Mouse (Mus musculus) right cerebral cortex, adult 18-20 months (tissue): ENCODE data around the gene Stk32c.

Experiments used
- DNase-seq: peaks from one replicate; pipeline ENCODE4 v3.0.0; 2022; ENCODE audit warnings: mixed read lengths

Gene Stk32c

GRCm38 (mm10) chr7:139212754-139213745 lies at the start of gene Stk32c, which contains the start of gene Lrrc27:
Gene Stk32c, minus strand, starts transcription at chr7:139213307.
Gene Lrrc27, plus strand, starts transcription at chr7:139212988.
- DNase-seq: peak; percentile 99

DNA sequence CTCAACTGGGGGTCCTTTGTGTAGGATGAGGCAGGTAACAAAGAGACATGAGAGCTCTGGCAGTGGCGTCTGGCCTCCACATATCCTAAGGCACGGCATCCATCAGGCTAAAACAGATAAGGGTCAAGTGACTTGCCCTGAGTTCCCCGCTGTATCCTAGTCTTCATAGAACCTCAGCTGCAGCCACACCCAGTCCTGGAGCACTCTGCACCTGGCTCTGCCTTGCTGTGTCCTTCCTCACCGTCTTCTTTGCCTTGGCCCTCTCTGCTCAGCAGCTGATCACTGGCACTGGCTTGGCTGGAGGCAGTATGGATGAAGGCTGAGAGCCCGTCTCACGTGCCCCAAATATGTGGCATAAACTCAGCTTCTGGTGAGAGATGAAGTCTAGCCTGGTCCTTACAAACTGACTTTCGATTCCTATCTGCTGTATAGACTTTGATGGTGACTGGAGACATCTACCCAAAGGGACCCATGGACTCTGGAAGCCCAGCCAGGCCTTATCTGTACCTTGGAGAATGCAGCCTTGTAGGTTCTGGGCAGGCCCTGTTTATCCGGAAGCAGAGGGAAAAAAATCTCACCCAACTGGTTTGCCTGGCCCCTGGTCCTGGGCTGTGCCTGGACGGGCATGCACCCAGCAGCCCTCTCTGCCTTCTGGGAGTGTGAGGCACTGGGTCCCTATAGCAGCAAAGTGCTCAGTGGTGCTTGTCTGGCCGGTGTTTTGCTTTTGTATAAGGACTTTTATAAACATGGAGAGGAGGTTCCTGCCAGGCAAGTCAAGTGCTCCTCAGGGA lies 44.8 kb upstream of the Stk32c start:
- DNase-seq: no peak

DNA sequence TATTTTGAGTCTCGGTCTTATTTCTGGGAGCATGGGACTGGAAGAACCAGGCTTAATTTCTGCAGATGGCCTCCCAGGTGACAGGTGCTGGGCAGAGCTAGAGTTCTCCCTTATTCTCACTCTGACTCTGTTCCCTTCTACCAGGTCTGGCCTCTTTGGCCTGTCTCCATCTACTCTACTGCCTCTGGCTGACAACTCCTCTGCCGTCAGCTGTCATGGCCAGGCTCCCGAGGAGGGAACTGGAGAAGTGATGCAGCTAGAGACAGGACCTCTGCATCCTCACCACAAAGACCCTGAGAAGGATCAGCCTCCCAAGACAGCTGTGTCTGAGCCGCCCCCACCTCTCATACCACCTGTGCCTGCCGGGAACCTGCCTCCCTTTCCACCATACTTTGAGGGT lies 41.5 kb upstream of the Stk32c start:
- DNase-seq: no peak

GRCm38 (mm10) chr7:139253462-139253861 lies 40.4 kb upstream of the Stk32c start:
- no peak for DNase-seq

GRCm38 (mm10) chr7:139252986-139253385 lies 39.9 kb upstream of the Stk32c start:
- no peak for DNase-seq

DNA sequence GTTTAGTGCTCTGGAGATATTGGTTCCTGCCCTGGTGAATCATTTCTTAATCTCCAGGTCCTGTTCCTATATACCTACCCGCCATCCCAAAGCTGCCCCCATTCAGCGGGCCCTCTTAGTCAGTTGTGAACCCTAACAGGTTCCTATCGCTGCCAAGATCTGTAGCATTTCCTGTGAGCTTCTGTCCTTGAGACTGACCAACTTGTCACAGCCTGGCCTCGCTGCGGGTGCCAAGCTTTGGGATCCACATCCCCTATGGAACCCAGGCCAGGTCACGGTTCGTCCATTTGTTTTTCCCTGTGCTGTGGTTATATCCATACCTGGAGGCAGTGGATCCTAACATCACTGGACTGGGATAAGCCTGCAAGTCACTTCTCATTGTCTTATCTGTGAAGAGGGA lies 39.5 kb upstream of the Stk32c start:
- no peak for DNase-seq

DNA sequence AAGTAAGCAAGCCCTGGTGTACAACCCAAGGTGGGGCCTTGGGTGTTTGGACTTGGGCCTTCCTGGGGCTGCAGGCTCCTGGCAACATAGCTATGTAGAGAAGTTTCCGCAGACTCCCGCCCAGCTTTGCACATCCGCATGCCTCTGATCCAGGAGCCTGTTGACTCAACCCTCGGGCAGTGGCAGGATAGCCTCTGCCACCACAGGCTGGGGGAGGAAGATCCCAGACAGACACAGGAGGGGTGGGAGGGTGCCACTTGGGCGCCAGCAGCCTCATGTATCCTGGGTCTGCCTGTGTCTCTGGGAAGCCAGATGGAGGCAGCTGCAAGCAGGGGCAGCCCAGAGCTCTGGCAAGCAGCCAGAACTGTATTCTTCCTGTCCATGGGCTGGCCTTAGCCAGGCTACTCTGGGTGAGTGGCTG lies 38.8 kb upstream of the Stk32c start:
- no peak for DNase-seq

DNA sequence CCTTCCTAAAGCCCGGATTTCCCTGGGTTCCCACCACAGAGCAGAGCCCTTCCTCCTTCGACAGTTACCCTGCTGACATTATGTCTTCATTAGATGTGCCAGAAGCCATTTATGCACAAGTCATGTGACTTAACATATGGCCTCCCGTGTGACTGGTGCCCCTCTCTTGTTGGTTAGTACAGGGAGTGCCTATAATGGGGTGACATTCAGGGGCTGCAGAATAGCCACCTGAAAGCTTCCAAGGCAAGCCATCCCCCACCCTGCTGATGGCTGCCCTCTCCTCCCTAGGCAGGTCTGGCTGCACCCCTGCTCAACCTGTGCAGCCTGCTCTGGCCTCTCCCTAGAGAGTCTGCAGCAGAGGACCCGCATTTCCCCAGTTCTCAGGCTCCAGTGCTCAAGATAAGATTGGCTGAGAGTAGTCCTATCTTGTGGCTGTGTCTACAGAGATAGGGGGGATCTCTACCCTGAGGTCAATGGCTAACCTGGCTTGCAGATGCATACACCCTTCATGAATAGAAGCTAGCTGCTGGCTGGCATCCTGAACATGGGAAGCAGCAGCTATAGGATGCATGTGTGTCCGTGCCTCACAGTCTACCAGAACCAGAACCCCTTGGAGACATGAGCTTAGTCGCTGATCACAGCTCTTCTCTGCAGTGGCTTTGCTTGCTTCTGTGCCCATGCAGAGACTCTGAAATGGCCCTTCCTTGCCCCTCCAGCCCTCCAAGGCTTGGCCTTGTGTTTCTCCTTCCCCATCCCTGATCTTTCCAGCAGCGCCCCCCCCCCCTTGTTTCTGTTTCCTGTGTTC lies 36.5 kb upstream of the Stk32c start:
- no peak for DNase-seq

- DNase-seq: peak; percentile 38
Measured at GRCm38 (mm10) chr7:139248615-139249405, 35.7 kb upstream of the Stk32c start.

DNA sequence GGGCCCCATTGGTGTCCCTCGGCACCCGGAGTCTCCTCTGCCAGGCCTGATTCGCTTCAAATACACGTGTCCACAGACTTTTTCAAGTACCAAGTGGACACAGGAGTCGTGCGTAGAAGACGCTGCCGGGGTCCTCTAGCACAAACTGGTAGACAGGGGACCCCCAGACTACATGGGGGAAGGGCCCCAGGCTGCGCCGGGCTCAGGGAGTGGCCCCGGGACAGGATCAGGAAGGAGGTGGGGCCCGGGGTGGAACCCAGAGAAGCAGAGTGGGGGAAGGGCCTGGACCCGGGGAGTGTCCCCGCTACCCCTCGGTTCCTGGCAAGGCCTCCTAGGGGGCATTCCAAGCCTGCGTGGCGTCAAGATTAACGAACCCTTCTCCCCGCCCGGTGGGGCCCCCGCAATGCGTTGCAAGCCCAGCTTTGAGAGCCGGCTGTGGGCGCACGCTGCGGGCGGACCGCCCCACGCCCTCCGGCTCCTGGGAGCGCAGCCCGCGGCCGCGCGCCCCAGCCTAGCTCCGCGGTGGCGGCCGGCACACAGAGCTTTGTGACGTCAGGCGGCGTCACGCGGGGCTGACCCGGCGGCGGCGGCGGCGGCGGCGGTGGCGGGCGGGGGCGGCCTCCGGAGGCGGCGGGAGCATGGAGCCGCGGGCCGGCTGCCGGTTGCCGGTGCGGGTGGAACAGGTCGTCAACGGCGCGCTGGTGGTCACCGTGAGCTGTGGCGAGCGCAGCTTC lies 34.9 kb upstream of the Stk32c start, which contains the start of gene Pwwp2b:
TSS of gene Pwwp2b (plus strand) at position 602 of the 734 bp plus-strand sequence.
- peak; percentile 78 for DNase-seq

DNA sequence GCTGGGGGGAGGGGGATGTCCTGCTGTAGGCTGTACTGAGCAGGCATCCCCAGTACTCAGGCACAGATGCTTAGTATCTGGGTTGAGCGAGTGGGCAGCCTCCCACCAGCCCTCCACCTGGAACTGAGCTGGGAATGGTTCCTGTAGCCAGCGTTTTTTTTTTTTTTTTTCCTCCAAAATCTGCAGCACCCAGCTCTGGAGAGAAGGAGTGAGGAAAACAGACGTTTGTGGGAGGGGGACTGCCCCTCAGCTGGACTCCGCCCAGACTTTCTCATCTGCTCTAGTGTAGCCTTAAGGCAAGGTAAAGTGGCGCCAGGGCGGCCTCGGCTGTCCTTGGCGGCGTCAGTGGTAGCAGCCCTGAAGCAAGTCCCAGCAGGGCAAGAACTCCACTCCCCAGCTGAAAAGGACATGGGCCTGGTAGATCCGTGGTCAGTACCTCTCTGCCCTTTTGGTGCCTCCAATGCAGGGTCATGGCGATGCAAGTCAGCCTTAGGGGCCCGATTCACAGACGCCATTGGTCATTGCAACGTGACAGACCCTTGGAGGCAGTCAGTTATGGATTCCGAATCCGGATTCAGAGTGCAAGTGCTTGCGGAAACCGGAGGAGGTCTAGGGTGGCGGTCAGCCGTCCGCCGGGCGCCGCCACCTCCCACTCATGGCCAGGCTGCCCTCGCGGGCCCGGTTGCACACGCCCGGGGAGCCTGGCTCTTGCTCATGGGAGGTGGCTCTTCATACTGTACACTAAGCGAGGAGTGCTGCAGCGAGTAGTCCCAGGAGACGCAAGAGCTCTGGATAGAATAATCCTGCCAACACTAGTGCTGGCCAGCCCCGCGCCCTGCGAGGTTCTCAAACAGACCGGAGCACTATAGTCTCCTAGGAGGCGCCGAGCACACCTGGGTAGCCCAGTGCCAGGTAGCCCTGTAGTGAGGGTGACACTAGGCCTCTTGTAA lies 34.1 kb upstream of the Stk32c start:
- DNase-seq: peak; percentile 76

DNA sequence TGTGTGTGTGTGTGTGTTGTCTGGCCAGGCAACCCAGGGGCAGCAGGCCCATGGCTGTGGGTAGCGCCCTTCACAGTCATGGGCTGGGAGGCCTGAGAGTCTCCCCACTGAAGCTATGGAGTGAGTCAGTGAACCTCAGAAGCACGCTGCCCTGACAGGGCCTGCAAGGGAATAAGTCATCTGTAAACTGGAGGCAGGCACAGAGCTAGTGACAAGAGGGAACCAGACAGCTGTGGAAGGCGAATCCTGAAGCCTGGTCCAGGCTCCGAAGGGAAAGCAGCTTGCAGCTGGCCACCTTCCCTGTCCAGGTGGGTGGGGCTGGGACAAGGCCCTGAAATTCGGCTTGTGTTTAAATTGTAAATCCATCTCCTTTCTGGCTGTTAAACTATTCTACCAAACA lies 33.0 kb upstream of the Stk32c start:
- no peak for DNase-seq

DNA sequence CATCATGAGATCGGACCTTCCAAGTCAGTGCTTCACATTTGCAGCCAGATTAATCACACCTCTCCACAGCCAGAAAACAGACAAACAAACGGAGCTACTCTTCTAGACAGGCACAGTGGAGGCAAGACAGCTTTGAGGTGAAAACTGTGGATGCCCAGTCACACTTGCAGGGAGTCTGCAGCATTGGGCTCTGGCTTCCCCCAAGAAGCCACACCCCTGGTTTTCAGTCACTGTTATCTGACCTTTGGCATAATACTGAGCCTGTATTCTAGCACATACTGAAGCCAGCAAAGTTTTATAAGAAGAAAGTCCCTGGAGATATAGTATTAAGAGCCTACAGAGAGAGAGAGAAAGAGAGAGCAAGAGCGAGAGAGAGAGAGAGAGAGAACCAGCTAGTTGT lies 26.3 kb upstream of the Stk32c start:
- DNase-seq: no peak

DNA sequence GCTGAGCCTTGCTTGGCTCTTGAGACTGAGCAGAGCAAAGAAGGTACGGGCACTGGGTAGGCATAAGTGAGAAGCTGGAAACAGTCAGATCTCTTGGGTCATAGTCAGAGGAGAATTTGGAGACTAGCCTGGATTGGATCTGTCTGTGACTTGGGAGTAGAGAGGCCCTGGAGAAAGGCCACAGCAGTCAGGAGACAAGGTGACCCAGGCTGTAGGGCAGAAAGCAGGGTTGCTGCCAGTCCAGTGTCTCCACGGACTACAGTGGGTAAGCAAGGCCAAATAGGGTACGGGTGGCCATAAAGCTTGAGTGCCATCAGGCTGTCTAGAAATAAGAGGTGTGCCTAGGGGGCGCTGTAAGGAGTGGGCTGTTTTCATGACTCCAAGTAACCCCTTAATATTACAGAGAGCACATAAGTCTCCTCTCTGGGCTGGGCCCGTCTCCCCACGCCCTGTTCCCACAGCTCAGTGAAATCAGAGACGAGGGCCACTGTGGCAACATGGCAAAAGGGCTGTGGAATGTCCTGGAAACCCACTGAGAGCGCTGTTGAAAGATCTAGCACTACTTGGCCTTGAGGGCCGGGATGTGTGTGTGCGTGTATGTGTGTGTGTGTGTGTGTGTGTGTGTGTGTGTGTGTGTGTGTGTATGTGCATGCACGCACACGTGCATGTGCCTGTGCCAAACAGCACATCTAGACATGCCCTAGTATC lies 22.7 kb upstream of the Stk32c start:
- no peak for DNase-seq

GRCm38 (mm10) chr7:139234426-139235188 lies 21.5 kb upstream of the Stk32c start:
- peak; percentile 42 for DNase-seq

- DNase-seq: peak; percentile 84
Measured at GRCm38 (mm10) chr7:139233714-139234113, 20.6 kb upstream of the Stk32c start.

DNA sequence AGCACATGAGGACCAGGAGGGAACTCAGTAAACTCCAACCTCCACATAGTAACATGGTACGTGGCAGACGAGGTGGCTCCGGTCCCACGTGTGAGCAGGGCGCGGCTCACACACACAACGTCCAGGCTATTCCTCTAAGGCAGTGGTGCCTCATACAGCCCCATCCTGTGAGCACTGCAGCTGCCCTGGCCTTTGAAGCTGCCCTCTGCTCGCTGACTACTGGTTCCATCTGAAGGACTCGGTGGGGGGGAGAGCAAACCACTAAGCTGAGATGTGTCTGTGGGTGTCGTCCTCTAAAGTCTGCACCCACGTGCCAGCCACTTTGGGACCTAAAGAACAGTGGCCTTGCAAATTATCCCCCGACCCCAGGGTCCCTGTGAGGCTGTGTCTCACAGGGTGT lies 17.1 kb upstream of the Stk32c start:
- DNase-seq: no peak

DNA sequence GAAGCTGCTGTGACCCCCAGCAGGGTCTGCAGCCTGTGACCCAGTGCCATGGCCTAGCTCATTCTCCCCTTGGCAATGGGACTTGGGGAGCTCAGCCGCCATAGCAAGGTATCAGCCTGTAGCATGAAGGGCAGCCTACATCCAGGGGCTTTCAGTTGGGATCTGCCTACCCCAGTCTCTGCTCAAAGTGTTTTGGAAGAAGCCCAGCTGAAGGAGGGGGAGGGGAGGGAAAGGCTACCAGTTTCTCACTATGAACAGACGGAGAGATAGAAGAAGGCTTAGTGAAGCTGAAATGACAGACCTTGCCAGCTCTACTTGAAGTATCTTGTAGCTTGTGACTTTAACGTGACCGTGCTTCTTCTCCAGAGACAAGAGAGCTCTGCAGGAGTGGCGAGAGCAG lies 16.7 kb upstream of the Stk32c start:
- no peak for DNase-seq
